Mouse (Mus musculus) CD4-positive, CD25-positive, alpha-beta regulatory T cell, adult 4 months (primary cell): ENCODE measurements around the gene Nectin3. TPM values are rescaled to one million over a fixed set of nuclear protein-coding genes. Genes with fewer than 3 reads are reported as not detected.

Experiments
- ATAC-seq: one replicate; pipeline ENCODE4 v1.8.0; 2017
- polyA plus RNA-seq, 2 experiments: library from polyadenylated mRNA; unstranded; fragments of 100-300 nt; shearing (Covaris generic); gene quantifications; one replicate each; pipeline ENCODE4 v1.2.1; 2017

Nectin3 gene
- polyA plus RNA-seq: not detected

DNA sequence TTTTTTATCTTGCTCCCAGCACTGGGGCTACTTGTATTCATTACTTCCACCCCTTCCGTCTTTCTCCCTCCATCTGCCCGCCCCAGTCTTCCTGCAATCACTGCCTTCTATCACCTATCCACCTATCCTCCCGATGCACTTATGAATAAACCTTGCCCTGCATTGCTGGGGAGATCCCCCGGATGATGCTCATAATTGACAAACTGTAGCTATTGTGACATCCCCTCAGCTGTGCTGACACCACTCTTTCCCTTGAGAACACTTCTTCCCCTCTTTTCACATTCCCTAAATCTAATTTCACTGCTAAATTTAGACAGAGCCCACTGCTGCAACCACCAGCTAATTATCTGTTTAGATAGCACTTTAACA, at the start of gene Nectin3:
Nectin3 (minus strand) TSS at position 105 of the 369 bp plus-strand sequence.
- ATAC-seq: peak; percentile 22

DNA sequence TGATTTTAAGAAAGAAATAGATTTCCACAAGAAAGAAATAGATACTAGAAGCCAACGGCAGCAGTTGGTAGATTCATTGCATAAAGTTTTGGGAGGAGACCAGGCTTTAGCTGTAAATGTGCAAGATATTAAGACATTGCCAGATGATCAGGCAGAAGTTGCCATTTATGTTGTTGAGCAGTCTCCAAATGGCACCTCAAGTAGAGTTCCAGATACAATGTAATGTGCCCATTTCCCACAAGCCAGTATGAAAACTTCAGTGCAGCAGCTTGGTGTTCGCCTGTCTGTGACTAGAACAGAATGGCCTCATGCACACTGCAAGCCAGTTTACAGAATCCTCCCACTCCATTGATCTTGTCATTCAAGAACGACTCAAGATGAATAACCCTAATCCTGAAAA, 39.8 kb upstream of the Nectin3 start:
- no peak for ATAC-seq

DNA sequence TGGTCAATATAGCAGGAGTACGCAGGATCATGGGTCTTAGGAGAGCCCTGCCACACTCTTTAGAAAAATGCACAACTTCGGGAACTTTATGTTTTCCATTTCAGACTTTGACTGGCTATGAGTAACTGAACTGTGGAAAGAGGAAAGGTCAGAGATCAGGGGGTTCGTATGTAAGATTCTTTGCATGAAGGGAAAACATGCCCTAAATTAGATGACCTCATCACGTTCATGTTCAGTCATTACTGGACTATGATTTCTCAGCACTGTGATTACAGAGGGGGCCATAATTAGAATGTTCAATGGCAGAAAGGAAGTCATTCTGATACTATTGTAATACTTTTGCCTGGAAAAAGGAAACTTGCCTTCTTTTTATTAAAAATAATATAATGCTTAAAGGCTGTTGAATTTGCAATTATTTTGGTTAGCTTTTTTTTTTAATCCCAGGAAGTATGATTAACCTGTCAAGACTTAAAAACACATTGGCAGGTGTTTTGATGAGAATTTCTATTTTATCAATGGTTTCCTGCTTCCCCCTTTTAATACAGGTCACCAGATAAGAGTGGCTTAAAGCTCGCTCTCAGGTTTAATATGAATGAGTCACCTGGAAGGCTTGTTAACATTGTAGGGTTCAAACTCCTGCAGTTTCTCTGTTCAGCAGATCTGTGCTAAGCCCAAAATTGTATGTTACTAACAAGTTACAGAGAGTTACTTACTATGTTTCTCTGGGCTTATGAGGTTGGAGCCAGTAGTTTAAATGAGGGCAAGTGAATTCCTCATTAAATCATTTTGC, 34.3 kb upstream of the Nectin3 start:
- ATAC-seq: no peak

- ATAC-seq: no peak
Observed at GRCm38 (mm10) chr16:46531023-46531422, 32.7 kb upstream of the Nectin3 start.

- ATAC-seq: no peak
Observed at GRCm38 (mm10) chr16:46520885-46521417, 22.6 kb upstream of the Nectin3 start.

DNA sequence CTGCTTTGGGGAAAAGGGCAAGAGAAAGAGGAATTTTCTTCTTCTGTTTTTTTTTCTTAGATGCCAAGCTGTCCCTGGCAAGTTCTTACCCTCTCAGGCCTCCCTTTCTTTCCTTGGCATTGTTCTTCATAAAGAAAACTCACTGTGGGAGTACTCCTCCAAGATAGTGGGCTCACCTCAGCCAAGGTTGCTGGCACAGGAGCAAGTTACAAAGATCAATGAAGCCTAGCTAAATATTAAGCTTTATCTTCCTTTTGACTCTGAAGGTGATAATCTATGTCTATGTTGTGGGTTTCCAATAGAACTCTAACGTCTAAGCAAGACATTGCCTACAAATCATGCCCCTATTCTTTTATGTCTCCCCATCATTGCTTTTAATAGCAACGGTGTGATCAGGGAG, 21.3 kb upstream of the Nectin3 start:
- ATAC-seq: no peak

DNA sequence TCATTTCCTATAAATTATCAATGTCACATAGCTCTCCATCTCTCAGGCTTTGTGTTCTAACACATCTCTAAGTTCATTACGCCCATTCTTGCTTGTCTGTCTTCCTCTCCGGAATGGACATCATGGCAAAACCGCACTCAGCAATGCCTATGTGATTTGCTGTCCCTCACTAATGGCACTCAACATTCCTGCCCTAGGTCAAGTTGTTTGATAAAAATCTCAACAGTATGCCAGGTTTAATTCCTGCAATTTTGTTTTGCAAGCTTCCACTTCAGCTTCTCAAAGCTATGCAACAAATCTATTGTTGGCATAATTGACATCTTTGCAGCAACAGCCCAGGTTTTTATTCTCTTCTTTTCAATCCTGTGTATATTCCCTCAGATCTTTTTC, 9.6 kb upstream of the Nectin3 start:
- ATAC-seq: no peak

DNA sequence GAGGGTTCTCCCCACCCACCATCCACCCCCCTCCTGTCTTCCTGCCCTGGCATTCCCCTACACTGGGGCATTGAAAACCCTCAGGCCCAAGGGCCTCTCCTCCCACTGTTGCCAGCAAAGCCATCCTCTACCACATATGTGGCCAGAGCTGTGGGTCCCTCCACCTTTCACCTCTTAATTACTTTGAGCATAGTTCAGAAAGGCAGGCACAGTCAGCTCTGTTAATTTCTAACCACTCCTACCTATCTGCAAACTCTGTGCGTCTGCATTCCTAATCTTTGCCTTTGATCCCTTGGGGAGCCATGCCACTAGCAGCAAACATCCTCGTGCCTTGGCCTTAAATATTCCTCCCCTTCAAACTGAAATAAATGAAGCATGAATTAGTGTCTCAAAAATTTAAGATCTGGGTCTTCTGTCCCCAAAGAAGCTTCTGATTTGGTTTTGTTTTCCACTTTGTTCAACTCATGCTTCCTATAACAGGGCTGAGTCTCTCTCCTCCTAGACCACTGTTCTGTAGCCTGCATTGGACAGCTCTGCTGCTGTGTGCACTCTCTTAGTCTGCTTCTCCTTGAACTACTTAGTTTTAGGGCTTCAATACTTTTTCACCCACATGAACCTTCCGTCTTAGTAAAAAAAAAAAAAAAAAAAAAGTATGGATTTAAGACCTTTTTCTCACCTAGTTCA, 9.1 kb upstream of the Nectin3 start:
- no peak for ATAC-seq

DNA sequence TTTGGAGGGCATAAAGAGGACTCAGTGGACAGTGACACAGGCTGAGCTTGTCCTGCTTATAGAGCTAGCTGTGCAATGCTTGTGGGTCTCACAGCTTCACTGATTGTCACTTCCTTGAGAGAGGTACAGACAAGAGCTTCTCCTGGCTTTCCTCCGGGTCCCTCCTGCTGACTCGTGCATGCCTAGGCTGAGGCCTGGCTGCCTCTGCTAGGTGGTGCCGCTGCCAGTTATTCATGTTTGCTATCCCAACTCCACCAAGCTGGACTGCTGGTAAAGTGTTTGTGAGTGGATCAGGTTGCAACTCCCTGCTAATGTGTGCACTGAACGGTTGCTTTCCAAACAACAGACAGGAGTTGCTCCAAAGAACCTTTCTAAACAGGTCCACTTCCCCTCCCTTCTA, 5.7 kb upstream of the Nectin3 start:
- ATAC-seq: no peak

GRCm38 (mm10) chr16:46502311-46502710, 4.0 kb upstream of the Nectin3 start:
- ATAC-seq: no peak

DNA sequence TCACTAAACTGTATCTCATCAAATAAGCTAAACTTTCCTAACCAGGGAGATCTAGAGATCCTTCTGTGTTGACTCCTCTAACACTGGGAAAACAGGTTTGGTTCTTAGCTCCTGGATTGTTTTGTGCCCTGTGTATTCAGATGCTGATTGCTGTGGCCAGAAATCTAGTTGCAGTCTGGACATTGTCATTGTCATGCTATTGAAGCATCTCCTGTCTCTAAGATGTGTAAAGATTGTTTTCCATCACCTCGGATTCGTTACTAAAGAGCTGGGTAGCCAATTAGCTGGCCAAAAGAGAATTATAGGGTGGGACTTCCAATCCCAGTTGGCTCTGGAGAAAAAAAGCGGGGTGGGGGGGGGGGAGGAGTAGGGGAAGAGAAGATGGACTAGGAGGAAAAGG, 2.4 kb upstream of the Nectin3 start:
- no peak for ATAC-seq

GRCm38 (mm10) chr16:46497686-46498420, 472 bp downstream of the Nectin3 start:
- ATAC-seq: peak; percentile 25

DNA sequence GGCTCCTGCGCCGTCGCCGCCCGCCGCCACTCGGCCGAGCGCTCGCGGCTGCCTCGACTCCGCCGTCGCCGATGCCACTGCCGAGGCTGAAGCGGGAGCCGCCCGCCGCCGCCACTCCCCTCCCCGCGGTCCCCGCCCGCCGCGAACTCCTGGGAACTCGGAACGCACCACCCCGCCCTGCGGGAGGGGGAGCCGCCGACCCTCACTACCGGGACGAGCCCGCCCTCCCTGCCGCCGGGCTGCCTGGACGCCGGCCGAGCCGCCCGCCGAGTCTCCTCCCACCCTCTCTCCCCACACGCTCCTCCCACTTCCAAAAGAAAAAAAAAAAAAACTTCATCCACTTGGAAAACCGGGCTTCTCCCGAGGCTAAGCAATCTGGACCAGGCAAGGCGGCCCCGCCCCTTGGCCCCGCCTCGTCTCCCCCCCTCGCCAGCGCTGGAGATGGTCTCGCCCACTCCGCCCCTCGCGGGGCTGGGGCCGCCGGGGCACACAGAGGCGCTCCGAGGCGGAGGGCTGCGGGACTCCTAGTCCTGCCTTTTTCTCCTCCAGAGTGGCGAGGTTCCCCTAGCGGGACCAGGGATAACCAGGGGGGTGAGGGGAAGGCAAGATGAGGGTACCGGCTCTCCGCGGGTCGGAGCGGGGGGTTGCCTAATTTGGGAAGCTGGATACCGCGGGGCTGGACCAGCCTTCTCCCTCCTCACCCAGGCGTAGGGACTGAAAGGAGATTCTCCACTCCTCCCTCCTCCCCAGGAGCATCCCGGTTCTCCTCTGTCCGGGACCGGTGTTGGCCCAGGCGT, 1.2 kb downstream of the Nectin3 start:
- peak; percentile 54 for ATAC-seq

DNA sequence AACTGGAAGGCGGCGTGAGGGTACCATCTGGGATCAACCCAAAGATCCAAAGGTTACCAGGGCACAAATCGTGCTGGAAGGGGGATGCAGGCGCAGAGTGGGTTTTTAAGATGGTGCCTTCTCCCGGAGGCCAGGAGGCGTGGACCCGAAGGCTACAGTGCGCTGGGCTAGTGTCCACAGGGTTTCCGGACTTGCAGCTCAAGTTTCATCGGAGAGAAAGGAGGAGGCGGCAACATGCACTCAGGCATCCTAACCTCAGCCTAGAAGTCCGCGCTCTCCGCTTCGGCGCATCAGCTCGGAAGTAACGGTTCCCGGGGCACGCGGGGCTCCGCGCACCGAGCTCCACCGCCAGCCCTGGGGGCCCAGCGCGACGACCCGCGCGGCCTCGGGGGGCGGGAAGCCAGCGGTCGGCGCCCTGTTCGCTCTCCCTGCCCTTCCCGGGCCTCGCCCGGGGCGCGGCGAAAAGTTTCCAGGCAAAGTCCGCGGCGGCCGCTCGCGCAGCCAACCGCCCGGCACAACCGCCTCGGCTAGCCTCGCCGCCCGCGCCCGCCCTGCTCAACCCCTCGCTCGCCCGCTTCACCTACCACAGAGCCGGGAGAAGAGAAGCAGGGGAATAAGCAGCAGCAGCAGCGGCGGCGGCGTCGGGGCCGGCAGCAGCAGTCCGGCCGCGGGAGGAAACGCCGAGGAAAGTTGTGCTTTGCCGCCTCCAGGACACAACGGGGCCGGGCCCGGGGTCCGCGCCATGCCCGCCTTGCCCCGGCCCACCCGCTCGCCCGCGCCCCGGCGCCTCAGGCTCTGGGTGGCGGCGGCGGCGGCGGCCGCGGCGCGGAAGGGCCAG, 2.1 kb downstream of the Nectin3 start:
- ATAC-seq: no peak

DNA sequence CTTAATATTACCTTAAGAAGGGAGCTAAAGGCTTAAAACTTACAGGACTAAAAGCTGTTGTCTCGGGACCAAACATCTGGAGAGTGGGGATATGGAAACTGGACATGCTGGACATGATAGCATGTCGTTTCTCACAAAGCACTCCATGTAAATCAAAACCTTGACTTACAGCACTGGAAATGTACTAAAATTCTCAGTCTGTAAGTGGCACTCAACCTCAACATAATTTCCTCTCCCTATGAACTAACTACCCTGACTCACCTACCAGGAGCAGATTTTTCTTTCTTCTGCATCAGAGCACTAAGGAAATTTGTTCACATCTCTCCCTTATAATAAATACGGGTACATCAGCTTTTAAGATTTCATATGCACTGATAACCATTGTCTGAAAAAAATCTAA, 3.1 kb downstream of the Nectin3 start:
- no peak for ATAC-seq

- ATAC-seq: no peak
Observed at GRCm38 (mm10) chr16:46487436-46488097, 10.8 kb downstream of the Nectin3 start.

GRCm38 (mm10) chr16:46477336-46477735, 21.0 kb downstream of the Nectin3 start:
- no peak for ATAC-seq

- no peak for ATAC-seq
Observed at GRCm38 (mm10) chr16:46451421-46451820, 46.9 kb downstream of the Nectin3 start.

DNA sequence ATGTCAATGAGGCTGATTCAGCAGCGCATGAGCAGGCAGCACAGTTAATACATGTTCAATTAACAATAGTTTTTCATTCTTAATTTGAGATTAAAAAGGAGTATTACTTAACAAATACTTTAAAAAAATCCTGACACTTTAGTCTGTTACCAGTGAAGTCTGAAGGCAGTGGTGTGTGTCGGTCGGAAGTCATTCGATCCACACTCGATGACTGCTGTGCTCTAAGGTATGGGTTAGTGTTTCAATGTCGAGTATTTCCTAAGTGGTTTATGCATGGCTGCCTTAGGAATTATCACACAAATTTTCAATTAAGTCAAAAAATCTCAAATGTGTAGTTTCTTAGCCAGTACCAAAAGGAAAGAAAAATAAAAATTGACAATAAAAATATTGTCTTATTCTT, 49.3 kb downstream of the Nectin3 start:
- ATAC-seq: no peak

DNA sequence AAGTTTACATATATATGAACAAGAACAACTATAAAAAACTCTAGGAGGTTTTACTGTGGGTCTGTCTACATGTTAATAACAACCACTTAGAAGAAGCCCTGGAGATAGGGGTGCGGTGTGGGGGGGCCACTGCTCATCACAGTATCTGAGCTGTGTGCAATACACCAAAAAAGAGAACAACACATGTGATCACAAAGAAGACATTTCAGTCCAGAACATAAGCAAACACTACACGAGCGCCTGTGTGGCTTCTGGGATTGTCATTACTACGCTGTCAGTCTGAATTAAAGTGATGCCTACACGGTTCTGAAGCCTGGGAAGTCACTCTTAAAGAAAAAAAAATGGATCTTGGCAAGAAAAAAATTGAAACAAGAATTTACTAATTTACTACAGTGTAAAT, 67.0 kb downstream of the Nectin3 start:
- no peak for ATAC-seq

GRCm38 (mm10) chr16:46416177-46416576, 82.1 kb downstream of the Nectin3 start:
- ATAC-seq: no peak
